Mouse (Mus musculus) forelimb bud, embryonic 11.5 days (tissue): Measurements from ENCODE around the gene Pgc.

Experiments used
- DNase-seq: peaks from one replicate; pipeline ENCODE4 v3.0.0-alpha.2; 2012; ENCODE audit warnings: low read depth, low spot score

Gene Pgc

DNA sequence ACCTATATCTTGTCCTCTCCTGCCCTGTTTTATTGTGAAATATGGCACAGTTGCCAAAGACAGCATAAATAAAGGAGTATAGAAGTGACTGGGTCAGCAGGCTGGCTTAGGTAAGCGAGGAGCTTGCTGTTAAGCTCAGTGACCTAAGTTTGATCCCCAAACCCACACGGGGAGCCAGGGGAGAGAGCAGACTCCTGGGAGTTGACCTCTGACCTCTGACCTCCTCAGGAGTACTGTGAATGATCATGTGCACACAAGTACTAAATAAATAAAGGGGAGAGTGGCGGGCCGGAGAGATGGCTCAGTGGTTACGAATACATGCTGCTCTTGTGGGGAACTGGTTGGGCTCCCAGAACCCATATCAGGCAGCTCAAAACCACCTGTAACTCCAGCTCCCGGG lies 23.5 kb downstream of the Pgc start:
- no peak for DNase-seq

GRCm38 (mm10) chr17:47751811-47752210 lies 25.2 kb downstream of the Pgc start:
- no peak for DNase-seq

- DNase-seq = no peak
Measured at GRCm38 (mm10) chr17:47753130-47753775, 26.6 kb downstream of the Pgc start.

- DNase-seq = no peak
Measured at GRCm38 (mm10) chr17:47754246-47754645, 27.6 kb downstream of the Pgc start.

DNA sequence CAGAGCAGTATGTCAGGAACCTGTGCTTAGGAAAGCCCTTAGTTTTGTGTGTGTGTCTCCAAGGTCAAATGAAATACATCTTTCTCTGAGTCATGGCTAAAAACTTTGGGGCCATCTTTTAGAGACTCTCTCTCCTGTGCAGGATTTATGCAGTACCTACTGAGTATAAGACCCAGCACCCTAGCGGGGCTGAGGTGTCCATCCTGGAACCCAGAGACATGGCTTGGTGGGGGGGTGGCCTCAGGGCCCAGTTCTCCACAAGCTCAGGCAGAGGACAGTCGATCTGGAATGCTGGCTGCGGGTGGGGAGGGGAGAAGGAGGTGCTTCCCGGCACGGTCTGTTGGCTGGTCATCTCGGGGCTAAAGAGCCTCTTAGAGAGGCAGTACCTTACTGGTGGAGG lies 29.7 kb downstream of the Pgc start:
- no peak for DNase-seq

GRCm38 (mm10) chr17:47757056-47757610 lies 30.5 kb downstream of the Pgc start:
- DNase-seq = no peak

DNA sequence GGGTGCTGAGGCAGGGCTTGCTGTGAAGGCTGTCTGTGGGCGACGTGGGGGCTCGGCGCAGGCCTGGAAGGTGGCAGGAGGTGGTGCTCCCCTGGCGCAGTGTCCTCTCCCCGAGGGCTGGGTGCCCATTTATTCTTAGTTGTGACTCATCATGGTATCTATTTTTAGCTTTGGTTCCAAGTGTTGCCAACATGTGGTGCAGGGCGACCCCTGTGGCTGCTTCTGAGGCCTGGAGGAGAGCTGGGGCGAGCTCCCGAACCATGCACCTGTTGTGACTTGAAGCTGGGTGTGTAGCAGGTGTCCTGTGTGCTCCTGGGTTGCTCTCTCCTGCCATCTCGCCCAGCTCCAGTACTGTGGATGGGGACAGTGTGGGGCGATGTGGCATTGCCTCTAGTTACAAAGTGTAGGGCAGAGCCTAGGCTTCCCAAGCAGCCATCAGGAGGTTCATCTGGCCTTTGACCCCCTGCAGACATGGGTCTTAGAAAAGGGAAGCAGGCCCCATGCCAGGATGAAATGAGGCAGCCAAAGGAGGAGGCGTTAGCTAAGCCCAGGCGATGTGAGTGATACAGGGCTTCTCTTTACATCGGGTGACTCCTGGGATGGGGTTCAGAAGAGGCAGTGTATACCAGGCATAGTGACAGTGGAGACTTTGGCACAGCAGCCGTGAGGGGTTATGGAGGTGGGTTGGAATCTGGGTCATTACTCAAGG lies 33.2 kb downstream of the Pgc start:
- no peak for DNase-seq

GRCm38 (mm10) chr17:47762028-47762427 lies 35.4 kb downstream of the Pgc start:
- no peak for DNase-seq

DNA sequence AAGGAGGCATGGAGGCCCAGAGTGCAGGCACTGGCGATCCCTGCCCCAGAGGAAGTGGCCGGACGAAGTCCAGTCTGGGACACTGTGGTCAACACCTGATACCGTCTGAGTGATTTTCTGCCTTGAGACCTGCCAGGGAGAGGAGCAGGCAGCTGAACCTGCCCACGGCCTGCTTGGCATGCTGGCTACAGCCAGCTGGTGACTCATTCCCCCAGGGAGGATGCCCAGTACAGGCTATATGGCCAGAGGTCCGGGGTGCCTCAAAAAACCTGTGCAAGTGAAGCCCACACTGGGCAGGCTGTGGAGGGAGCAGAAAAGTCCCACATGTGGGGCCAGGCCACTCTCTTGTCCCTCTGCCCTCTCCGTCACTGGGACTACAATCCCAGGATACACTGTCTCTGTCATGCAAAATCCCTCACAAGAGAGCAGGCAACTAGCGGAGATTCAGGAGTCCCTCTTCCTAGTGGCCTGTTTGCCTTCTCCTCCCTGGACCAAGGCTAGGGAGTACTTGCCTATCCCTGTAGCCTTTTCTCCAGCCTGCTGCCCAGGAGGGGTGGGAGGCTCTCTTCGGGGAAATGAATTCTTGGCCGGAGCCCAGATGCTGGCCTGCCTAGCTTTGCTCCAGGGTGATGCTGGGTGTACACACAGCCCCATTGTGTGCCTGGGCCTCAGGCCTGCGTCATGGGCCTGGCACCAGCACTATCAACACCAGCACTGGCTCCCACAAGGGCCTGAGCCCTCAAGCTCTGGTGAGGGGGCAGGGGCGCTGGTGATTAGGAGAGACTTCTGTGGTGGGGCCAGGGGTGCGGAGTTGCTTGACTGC lies 36.1 kb downstream of the Pgc start:
- DNase-seq = no peak

DNA sequence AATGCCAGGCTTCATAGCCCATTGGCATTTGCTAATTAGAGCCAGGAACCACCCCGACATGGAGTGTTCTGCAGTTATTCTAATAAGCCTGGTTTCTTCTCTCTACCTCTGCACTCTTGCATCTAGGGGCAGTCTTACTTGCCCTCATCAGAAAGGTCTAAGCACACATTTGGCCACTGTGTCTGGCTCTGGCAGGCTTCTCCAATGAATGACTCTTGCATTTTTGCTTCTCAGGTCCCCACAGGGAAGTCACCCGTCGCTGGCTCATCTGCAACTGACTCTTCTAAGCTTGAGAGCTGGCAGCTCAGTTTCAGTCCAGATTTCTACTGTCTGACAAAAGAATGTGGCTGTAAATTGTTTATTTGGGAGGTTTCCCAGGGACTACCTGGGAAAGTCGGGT lies 39.3 kb downstream of the Pgc start:
- DNase-seq = no peak

- no peak for DNase-seq
Measured at GRCm38 (mm10) chr17:47766407-47767043, 39.9 kb downstream of the Pgc start.

DNA sequence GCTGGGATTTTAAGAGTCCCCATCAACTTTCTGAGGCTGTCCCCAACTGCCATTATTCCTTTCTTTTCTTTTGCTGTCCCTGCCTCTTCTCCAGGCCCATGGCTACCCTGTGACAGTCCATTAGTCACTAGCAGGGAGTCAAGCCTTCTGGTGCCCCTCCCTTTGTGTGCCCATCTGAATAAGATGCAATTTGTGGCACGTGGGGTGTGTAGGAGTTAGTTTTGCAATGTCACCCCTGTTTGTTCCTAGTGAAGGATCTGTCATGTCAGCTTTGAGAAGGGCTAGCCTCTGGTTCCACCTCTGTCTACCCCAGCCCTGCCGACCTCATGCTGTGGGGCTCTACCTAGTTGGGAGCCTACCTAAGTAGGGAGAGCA lies 40.4 kb downstream of the Pgc start:
- DNase-seq = no peak

DNA sequence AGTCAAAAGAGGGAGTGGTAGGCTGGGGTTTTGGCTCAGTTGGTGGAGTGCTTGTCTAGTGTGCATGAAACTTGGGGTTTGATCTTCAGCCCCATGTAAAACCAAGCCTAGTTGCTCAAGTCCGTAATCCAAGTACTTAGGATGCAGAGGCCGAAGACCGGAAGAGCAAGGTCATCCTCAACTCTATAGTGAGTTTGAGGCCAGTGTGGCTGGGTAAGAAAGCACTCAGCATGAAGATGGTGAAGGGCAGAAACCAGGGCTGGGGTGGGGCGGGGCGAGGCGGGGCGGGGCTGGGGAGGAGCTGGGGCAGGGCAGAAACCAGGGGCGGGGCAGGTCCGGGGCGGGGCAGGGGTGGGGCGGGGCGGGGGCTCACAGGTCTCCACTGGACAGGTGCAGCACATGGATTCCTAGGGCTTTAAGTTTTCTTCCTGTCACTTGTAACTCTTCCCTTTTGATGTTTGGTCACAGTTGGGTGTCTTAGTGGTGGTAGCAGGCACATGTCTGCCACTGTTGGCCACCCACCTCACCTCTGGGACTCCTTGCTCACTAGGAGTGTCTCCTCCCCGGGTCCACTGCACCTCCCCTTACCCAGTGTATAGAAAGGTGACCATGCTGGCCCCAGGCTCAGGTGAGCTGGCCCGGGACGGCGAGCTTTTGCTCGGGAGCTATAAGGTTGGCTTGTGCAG lies 41.0 kb downstream of the Pgc start:
- no peak for DNase-seq

DNA sequence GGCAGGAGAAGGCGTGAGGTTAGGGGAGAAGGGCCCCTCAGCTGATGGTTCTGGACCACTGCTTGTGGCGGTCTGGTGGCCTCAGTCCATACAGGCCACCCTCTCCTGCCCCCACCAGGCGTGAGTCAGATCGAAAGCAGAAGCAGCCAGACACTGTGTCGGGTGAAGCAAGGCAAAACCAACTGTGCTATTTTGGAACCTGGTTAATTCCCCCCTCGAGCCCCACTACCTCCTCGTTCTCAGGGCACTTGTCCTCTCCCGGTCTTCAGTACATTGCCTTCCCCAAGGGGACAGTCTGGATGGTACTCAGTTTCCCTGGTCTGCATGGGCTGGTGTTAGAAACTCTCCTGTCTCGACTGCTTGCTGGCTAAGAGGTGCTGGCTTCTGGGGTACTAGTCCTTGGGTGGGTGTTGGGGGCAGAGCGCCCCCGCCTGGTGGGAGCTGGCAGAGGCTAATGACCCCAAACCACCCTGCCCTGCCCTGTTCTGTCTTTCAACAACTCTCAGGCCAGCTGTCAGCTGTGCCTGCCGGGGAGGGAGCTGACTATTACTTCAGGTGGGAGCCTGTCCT lies 42.1 kb downstream of the Pgc start:
- no peak for DNase-seq

DNA sequence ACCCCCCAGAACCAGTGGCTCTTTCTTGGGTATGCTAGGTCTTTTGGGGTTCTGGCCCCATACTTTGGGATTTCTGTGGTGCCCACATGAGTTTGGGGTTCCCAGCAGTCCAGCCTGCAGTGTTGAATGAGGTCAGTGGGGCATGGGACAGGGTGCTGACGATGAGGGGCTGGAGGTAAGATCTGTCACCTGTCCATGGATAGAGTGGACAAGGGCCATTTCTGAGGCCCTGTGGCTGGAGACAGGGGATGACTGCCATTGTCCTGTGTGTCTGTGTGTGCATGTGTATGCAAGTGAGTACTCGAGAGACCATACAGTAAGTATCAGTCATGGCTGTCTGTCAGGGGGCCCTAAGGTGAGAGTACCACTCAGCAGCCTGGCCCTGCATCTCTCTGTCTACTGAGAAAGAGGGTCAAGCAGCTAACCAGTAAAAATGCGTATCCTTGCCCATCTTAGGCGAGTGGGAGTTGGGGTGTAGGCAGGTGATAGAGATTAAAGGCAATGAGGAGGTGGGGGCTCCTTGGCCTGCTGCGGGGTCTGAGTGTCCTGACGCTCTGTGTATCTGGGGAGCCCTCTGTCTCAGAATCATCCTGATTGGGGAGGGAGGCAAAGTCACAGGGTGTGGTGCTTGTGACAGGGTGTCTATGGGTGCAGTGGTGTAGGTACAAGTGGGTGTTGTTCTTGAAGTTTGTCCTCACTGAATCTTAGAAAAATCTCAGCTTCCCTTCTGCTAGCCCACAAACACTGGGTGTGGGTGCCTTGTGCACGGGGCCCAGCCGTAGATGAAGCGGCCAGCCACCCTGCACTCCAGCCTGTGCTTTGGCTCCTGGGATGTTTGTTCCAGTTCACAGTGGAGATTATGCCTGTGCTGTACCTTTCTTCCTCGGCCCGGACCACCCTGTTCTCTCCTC lies 43.0 kb downstream of the Pgc start:
- DNase-seq = no peak

DNA sequence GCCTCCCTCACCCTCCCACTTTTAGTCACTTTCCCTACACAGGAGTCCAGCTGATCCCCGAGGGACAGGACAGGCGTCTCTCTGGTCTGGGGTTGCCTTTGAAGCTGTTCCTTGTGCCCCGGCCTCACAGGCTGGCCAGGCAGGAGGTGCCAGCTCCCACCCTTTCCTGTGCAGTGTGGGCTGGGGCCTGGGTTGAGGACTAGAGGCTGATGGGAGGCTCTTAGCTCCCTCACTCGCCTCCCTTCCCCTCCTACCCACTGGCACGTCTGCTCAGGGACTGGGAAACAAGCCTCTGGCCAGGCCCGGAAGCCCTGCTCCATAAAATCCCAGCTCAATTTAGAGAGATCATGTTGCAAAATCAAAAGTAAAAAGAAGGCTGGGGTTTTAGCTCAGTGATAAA lies 47.0 kb downstream of the Pgc start:
- DNase-seq = no peak

GRCm38 (mm10) chr17:47777141-47777540 lies 50.5 kb downstream of the Pgc start:
- no peak for DNase-seq

GRCm38 (mm10) chr17:47780470-47780869 lies 53.8 kb downstream of the Pgc start:
- DNase-seq = no peak

DNA sequence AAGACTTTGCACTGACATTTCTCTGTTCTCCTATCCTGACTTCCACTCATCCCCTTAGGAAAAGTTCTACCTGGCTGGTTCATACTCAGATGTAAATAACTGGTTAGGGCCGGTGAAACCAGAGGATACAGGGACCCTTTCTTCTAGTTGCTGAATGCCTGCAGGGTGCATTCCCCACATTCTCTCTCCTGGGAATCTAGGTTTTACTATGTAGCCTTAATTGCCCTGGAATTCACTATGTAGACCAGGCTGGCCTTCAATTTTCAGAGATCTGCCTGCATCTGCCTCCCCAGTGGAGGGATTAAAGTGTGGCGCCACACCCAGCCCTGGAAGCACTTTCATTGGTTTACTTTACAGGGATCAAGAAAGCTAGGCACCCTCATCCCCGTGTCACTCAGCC lies 55.8 kb downstream of the Pgc start:
- no peak for DNase-seq
